Mouse (Mus musculus) small intestine, adult 2 months (tissue): ENCODE results near the gene Rasal2.

Experiments used
- CTCF ChIP-seq: fragments of 200-500 bp; IDR thresholded peaks from 2 replicates; pipeline ENCODE4 v1.5.1; 2012; ENCODE audit warnings: low read depth, mild to moderate bottlenecking, control low read depth, inconsistent platforms, low read length, moderate library complexity, mixed read lengths; ENCODE audit not compliant: insufficient replicate concordance, insufficient read length; ENCODE audit errors: extremely low read depth
- POLR2A ChIP-seq: fragments of 200-500 bp; IDR thresholded peaks from 2 replicates; pipeline ENCODE4 v1.6.1; 2012; ENCODE audit warnings: low read depth, mild to moderate bottlenecking, control low read depth, inconsistent platforms, low read length, moderate library complexity

GRCm38 (mm10) chr1:157128219-157128618 is 284.2 kb downstream of the Rasal2 start:
- TF ChIP-seq CTCF, result no peak
- no peak for TF ChIP-seq POLR2A
